Mouse (Mus musculus): ENCODE results near the gene Gm11444.

The Gm11444 gene

GRCm38 (mm10) chr11:85818401-85818800, 31.7 kb downstream of the Gm11444 start:
- in situ Hi-C loops (cut with MboI, MseI) = no loop called here

GRCm38 (mm10) chr11:85816471-85816870, 33.7 kb downstream of the Gm11444 start:
- in situ Hi-C loops (cut with MboI, MseI) = no loop called here

- in situ Hi-C loops (cut with MboI, MseI) = no loop called here
Measured at GRCm38 (mm10) chr11:85814678-85815077, 35.5 kb downstream of the Gm11444 start.

- in situ Hi-C loops (cut with MboI, MseI) = no loop called here
Measured at GRCm38 (mm10) chr11:85812201-85812966, 37.7 kb downstream of the Gm11444 start.

DNA sequence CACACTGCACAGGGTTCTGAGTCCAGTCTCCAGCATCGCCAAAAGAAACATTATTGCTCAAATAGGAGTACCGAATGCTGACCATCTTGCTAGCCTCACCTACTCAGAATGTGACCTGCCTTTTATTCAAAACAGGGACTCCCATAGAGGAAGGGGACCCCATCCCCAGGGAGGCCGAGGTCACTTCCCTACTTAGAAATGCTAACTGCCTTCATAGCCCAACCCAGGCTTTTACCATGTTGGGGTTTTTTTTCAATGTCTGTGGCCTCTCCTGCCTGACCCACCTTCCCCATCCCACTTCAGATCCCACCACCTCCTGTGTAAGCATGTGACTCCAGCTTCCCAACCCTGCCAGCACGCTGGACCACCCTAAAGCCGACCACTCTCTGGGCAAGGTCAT, 38.5 kb downstream of the Gm11444 start:
- in situ Hi-C loops (cut with MboI, MseI) = no loop called here

DNA sequence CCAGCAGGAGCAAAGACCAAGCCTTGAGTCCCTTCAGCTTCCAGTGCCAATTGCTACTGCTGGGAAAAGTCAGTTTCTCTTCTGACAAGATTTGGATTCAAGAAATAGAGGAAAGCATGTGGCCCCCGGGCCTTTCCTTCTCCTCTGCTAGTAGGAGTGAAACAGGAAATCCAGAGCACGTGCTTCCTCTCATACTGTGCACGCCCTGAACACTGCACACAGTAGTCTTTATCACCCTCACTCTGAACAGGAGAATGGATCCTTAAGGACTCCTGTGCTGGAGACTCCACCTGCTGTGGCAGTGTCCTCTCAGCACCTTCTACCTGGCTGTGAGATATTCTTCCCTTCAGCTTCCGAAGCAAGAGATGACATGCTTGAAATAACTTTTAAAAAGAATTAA, 38.9 kb downstream of the Gm11444 start:
- in situ Hi-C loops (cut with MboI, MseI) = no loop called here

- in situ Hi-C loops (cut with MboI, MseI) = no loop called here
Measured at GRCm38 (mm10) chr11:85807353-85807752, 42.8 kb downstream of the Gm11444 start.

- in situ Hi-C loops (cut with MboI, MseI) = no loop called here
Measured at GRCm38 (mm10) chr11:85805779-85806178, 44.4 kb downstream of the Gm11444 start.

DNA sequence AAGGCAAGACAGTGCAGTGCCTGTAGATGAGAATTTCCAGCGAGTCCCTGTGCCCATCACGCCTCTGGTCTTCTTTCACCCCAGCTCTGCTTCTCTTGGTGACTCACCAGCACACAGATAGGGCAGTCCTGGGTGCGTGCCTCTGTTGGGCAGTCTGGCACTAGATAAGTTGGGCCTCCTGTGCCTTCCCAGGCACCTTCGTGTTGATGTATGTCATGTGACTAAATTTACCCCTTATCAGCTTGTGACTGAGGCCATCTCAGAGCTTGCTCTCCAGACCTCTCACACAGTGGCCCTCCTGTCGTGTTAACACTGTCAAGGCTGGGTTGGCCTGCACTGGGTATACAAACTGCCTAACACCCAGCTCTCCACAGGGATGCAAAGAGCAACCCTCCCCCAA, 46.1 kb downstream of the Gm11444 start:
- in situ Hi-C loops (cut with MboI, MseI) = no loop called here

- in situ Hi-C loops (cut with MboI, MseI) = no loop called here
Measured at GRCm38 (mm10) chr11:85800380-85800779, 49.8 kb downstream of the Gm11444 start.

DNA sequence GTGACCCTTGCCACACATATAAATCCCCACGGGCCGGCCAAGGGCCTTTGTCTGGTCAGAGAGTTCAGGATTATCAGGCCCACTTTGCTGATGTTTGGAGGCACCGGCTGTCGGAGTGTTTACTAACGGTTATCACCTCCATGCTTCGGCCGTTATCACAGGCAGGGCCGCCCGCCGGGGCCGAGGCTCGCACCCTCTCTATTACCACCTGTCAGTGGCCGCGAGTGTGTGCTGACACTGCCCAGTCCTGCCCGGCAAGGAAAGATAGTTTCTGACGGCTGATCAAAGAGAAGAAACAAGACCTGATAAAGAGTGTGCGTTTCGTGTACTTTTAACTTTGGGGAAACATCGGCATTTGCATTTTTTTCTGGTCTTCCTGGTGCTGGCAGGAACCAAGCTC, 50.3 kb downstream of the Gm11444 start:
- in situ Hi-C loops (cut with MboI, MseI) = no loop called here

DNA sequence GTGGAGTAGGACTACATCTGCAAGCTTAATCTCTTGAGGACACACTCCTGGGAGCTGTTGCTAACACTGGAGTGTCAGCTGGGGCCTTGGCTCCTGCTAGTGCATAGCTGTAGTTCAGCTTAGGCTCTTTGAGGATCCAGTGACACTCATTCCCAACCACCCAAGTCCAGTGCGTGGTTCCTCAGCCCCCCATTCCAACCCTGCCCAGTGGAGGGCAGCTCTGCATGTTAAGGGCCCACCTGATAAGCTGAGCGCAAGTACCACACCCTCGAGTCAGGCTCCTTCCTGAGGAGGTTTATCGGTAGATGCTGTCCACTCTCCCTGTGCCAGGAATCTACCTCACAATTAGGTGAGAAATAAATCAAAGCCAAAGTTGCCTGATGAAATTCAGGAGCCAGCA, 50.7 kb downstream of the Gm11444 start:
- in situ Hi-C loops (cut with MboI, MseI) = no loop called here
